Mouse (Mus musculus) heart, postnatal 14 days (tissue): ENCODE results near the gene Ikbip. TPM values are rescaled to one million over a fixed set of nuclear protein-coding genes. Genes with fewer than 3 reads are reported as not detected.

ENCODE experiments used
- DNase-seq, 2 experiments: peaks; one replicate each; pipeline ENCODE4 v3.0.0; 2021 to 2022
- intact Hi-C: fragments of 180-260 bp; cut with DNase I; formaldehyde crosslinking; loops from one replicate; pipeline ENCODE4 v1.15.1; 2025
- total RNA-seq, 2 experiments: library from RNA; stranded (reverse); gene quantifications; 2 replicates each; pipeline ENCODE4 v1.2.3; 2021

Ikbip gene
- total RNA-seq, 2 experiments from 2014 or later, result 18.2 to 18.7 TPM

DNA sequence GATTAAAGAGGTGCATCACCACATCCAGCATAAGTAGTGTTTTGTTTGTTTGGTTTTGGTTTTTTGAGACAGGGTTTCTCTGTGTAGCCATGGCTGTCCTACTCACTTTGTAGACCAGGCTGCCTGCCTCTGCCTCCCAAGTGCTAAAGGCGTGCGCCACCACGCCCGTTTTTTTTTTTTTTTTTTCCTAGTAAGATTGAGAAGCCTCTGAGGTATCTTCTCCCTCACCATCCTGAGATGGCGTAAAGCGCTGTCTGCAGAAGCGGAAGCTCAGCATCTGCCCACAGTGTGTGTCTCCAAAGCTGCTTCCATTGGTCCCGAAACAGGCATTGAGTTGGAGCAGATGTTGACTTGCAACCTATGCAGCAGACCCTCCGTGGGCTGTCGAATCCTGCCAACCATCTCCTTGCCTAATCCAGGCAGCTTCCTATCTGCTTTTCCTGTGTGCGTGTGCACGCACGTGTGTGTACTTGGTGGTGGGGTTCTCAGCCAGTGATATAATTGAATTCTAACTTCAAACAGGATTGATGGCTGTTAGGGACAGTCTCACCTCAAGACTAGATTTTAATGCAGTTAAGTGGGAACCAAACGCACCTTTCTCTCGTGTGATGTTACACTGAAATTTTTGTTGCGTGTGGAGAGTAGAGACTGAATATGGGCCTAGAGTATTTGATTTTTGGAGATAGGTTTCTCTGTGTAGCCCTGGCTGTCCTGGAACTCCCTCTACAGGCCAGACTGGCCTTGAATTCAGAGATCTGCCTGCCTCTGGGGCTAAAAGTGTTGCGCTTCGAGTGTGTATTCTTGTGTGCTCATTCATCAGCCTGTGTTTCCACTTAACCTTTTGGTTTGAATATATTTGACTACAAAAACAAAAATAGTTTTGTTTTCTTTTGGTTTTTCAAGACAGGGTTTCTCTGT lies 60.8 kb downstream of the Ikbip start:
- intact Hi-C loops, result loop anchor here (5.0 kb wide), 1 partner anchor 416 kb away; no protein-coding TSS in a partner anchor

DNA sequence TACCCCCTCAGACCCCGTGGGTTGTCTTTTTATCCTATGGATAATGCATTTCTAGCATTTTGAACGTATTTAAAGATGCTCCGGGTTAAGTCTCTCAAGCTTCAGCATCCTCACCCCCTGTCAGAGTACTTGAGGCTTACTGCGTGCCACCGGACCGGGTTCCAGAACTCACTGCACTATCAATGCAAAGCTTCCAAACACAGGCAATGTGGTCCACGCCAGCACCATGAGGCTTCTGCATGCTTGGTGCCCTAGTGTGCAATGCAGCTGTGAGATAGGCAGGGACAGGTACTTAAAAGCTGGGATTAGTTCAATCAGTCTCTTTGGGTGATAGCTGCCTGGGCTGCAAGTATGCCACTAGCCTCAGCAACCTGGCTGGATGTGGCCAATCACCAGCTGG lies 62.7 kb downstream of the Ikbip start:
- intact Hi-C loops, result no loop called here
- DNase-seq, result no peak

More for the DNA sequence above, 60.8 kb downstream of the Ikbip start:
- no peak for DNase-seq

Other genes with a start within 250 kb of the Ikbip start
- gene Apaf1, start 170 bp upstream of the Ikbip start, total RNA-seq, result 10 to 100 TPM; 11.7 to 12.1 TPM
- gene Slc25a3, start 41.1 kb downstream of the Ikbip start, total RNA-seq, result 1,000 to 10,000 TPM; 2,379 to 2,461 TPM
- 10 to 100 TPM; 54.4 to 60.4 TPM for gene Tmpo, start 98.4 kb downstream of the Ikbip start, total RNA-seq